Mouse (Mus musculus) G1E (cell line): ENCODE results near the gene Gfod1.

ENCODE experiments used
- CTCF ChIP-seq: IDR thresholded peaks from 2 replicates; pipeline ENCODE4 v1.5.1; 2012; ENCODE audit warnings: low read depth, low read length, inconsistent platforms, mixed read lengths
- GATA1 ChIP-seq: IDR thresholded peaks from 2 replicates; pipeline ENCODE4 v1.6.1; 2012; ENCODE audit warnings: borderline replicate concordance, low read length, inconsistent platforms, mixed read lengths

GRCm38 (mm10) chr13:43146515-43147258 is 157.3 kb downstream of the Gfod1 start:
- TF ChIP-seq CTCF (no peak), GATA1 (no peak)
